Mouse (Mus musculus): ENCODE measurements around the gene Lrrc7.

- TF ChIP-seq EP300 (IDR thresholded peaks at IDR 0.05; ENCODE audit: insufficient read depth, low read depth, low read length) (no peak), POLR2A (IDR thresholded peaks at IDR 0.05; ENCODE audit: insufficient read depth, low read length) (no peak), CTCF (IDR thresholded peaks at IDR 0.05; ENCODE audit: low read depth, low read length) (no peak)
Measured at GRCm38 (mm10) chr3:158210657-158211056, 351.4 kb downstream of the Lrrc7 start.

All from ES-Bruce4 (cell line).